Mouse (Mus musculus): ENCODE measurements around the gene Rgl1. TPM values are rescaled to one million over a fixed set of nuclear protein-coding genes. Genes with fewer than 3 reads are reported as not detected.
A peak's percentile ranks its signal among the peaks of the same experiment; 100 is the strongest.

The Rgl1 gene
- total and polyA plus RNA-seq, 2 experiments from 2014 or later, result 22.5 to 27.8 TPM

DNA sequence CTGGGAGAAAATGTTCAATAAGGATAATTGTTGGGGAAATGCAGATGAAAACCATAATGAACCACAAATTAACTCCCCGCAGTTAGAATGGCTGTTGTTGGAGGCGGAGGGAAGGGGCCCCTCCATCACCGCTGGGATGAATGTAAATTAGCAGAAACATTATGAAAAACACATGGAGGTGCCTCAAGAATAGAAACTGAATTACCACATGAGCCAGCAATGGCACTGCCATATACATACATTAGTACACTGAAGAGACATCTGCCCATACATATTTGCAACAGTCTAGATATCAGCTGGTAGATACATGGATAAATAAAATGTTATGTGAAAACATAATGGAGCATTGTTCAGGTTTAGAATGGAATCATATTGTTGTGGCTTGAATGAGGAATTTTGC, 51.7 kb downstream of the Rgl1 start:
- WGBS, result 20% methylated on average over 3 of the region's 3 CpGs
- DNase-seq (no peak), ATAC-seq (no peak)
- Histone ChIP-seq H3K9me3 (ENCODE audit: low read length) (no peaks in the 10 kb centered on the region), H3K27me3 (ENCODE audit: insufficient read depth, low read length) (no peaks in the 10 kb centered on the region), H3K9ac (no peak overlapping the region), H3K4me2 (ENCODE audit: low read depth) (no peak overlapping the region), H3K4me1 (ENCODE audit: insufficient read depth) (no peaks in the 10 kb centered on the region), H3K4me3 (ENCODE audit: low read depth, low read length) (no peak overlapping the region), H3K36me3 (ENCODE audit: insufficient read depth) (no peaks in the 10 kb centered on the region), H3K27ac (ENCODE audit: low read depth, low read length) (no peak overlapping the region)
- no peak for TF ChIP-seq CTCF (IDR thresholded peaks at IDR 0.05; ENCODE audit: low read depth)

DNA sequence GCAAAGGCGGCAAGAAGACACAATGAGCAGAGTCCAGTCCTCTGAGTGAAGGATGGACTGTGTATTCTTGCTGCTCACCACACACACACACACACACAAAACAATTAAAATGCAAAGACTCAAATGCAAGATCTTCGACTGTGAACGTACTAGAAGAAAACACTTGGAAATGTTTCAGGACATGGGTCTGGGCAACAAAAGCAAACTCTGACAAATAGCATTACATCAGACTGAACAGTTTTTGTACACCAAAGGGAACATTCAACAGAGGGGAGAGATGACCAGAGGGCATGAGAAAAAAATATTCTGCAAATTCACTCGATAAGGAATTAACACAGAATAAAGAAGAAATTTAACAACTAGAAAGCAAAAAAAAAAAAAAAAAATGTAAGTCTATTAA, 52.2 kb downstream of the Rgl1 start:
- no peaks in the 10 kb centered on the region for H3K27me3 ChIP-seq (ENCODE audit: insufficient read depth, low read length)
- no peak overlapping the region for H3K4me2 ChIP-seq (ENCODE audit: low read depth)
- DNase-seq (no peak), ATAC-seq (no peak)
- H3K4me1 ChIP-seq (ENCODE audit: insufficient read depth), result no peaks in the 10 kb centered on the region
- no peaks in the 10 kb centered on the region for H3K9me3 ChIP-seq (ENCODE audit: low read length)
- 36% methylated on average over 4 of the region's 4 CpGs for WGBS
- no peak overlapping the region for H3K9ac ChIP-seq
- no peaks in the 10 kb centered on the region for H3K36me3 ChIP-seq (ENCODE audit: insufficient read depth)
- TF ChIP-seq CTCF (IDR thresholded peaks at IDR 0.05; ENCODE audit: low read depth), result no peak
- no peak overlapping the region for H3K27ac ChIP-seq (ENCODE audit: low read depth, low read length)
- H3K4me3 ChIP-seq (ENCODE audit: low read depth, low read length), result no peak overlapping the region

- Histone ChIP-seq H3K27ac (ENCODE audit: low read depth, low read length) (no peak overlapping the region), H3K27me3 (ENCODE audit: insufficient read depth, low read length) (no peaks in the 10 kb centered on the region), H3K9ac (no peak overlapping the region), H3K4me2 (ENCODE audit: low read depth) (no peak overlapping the region), H3K36me3 (ENCODE audit: insufficient read depth) (no peaks in the 10 kb centered on the region), H3K4me3 (ENCODE audit: low read depth, low read length) (no peak overlapping the region), H3K9me3 (ENCODE audit: low read length) (no peaks in the 10 kb centered on the region), H3K4me1 (ENCODE audit: insufficient read depth) (no peaks in the 10 kb centered on the region)
- no peak for TF ChIP-seq CTCF (IDR thresholded peaks at IDR 0.05; ENCODE audit: low read depth)
- WGBS, result 84% methylated on average over 4 of the region's 4 CpGs
- DNase-seq, result no peak
- ATAC-seq, result no peak
These were observed 55.1 kb downstream of the Rgl1 start for GRCm38 (mm10) chr1:152711037-152711436.

GRCm38 (mm10) chr1:152707560-152707959, 58.6 kb downstream of the Rgl1 start:
- no peaks in the 10 kb centered on the region for H3K9me3 ChIP-seq (ENCODE audit: low read length)
- ATAC-seq (no peak), DNase-seq (no peak)
- H3K27me3 ChIP-seq (ENCODE audit: insufficient read depth, low read length), result no peaks in the 10 kb centered on the region
- H3K4me2 ChIP-seq (ENCODE audit: low read depth), result no peak overlapping the region
- H3K36me3 ChIP-seq (ENCODE audit: insufficient read depth), result no peaks in the 10 kb centered on the region
- no peak overlapping the region for H3K4me3 ChIP-seq (ENCODE audit: low read depth, low read length)
- H3K27ac ChIP-seq (ENCODE audit: low read depth, low read length), result no peak overlapping the region
- H3K4me1 ChIP-seq (ENCODE audit: insufficient read depth), result no peaks in the 10 kb centered on the region
- WGBS, result 93% methylated on average over 2 of the region's 2 CpGs
- H3K9ac ChIP-seq, result no peak overlapping the region
- TF ChIP-seq CTCF (IDR thresholded peaks at IDR 0.05; ENCODE audit: low read depth), result no peak

DNA sequence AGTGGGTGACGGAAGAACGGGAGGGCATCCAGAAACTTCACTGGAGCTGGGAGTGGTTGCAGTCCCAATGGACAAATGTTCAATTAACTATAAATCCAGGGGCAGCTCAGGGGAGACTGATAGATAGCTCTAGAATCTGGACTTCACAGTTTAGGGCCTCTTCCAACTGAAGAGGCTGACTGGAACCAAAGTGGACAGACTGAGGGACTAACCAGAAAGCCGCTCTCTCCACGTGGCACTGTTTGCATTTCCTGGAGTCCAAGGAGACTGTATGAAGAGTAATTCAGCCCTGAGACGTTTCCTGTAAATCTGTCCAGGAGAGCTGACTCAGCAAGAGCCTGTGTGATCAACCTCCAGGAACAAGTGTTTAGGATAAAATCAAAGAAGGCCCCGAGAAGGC, 62.2 kb downstream of the Rgl1 start:
- no peaks in the 10 kb centered on the region for H3K9me3 ChIP-seq (ENCODE audit: low read length)
- no peaks in the 10 kb centered on the region for H3K27me3 ChIP-seq (ENCODE audit: insufficient read depth, low read length)
- DNase-seq, result no peak
- H3K4me1 ChIP-seq (ENCODE audit: insufficient read depth), result no peaks in the 10 kb centered on the region
- H3K27ac ChIP-seq (ENCODE audit: low read depth, low read length), result no peak overlapping the region
- WGBS, result 71% methylated on average over 6 of the region's 6 CpGs
- TF ChIP-seq CTCF (IDR thresholded peaks at IDR 0.05; ENCODE audit: low read depth), result no peak
- no peak overlapping the region for H3K4me2 ChIP-seq (ENCODE audit: low read depth)
- no peak overlapping the region for H3K9ac ChIP-seq
- no peaks in the 10 kb centered on the region for H3K36me3 ChIP-seq (ENCODE audit: insufficient read depth)
- no peak overlapping the region for H3K4me3 ChIP-seq (ENCODE audit: low read depth, low read length)
- no peak for ATAC-seq

- no peak overlapping the region for H3K4me2 ChIP-seq (ENCODE audit: low read depth)
- no peak overlapping the region for H3K4me3 ChIP-seq (ENCODE audit: low read depth, low read length)
- no peaks in the 10 kb centered on the region for H3K27me3 ChIP-seq (ENCODE audit: insufficient read depth, low read length)
- no peaks in the 10 kb centered on the region for H3K4me1 ChIP-seq (ENCODE audit: insufficient read depth)
- no peaks in the 10 kb centered on the region for H3K9me3 ChIP-seq (ENCODE audit: low read length)
- H3K27ac ChIP-seq (ENCODE audit: low read depth, low read length), result no peak overlapping the region
- peak; percentile 32 for ATAC-seq
- H3K9ac ChIP-seq, result no peak overlapping the region
- DNase-seq, result no peak
- H3K36me3 ChIP-seq (ENCODE audit: insufficient read depth), result no peaks in the 10 kb centered on the region
- 31% methylated on average over 6 of the region's 6 CpGs for WGBS
- TF ChIP-seq CTCF (IDR thresholded peaks at IDR 0.05; ENCODE audit: low read depth), result no peak
These were observed 63.2 kb downstream of the Rgl1 start for GRCm38 (mm10) chr1:152702920-152703319.

DNA sequence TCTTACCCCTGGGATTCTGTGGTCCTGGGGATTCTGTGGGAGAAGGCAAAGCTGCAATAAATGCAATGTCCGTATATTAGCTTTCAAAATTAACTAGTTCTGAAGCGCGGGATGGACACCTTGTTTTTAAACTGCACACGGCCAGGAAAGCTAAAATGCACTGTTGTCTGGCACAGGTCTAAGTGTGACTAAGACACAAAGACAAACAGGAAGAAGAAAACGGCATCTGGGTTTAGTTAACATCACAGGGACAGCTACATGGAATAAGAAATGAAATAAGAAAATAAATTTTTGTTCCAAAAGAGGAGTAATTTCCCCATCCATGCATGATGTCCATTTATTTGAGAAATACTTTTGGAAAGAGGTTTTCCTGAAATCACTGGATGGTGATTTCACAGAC, 65.1 kb downstream of the Rgl1 start:
- no peak for DNase-seq
- Histone ChIP-seq H3K9ac (no peak overlapping the region), H3K36me3 (ENCODE audit: insufficient read depth) (no peaks in the 10 kb centered on the region), H3K27ac (ENCODE audit: low read depth, low read length) (no peak overlapping the region), H3K9me3 (ENCODE audit: low read length) (no peaks in the 10 kb centered on the region), H3K27me3 (ENCODE audit: insufficient read depth, low read length) (no peaks in the 10 kb centered on the region), H3K4me1 (ENCODE audit: insufficient read depth) (no peaks in the 10 kb centered on the region), H3K4me2 (ENCODE audit: low read depth) (no peak overlapping the region), H3K4me3 (ENCODE audit: low read depth, low read length) (no peak overlapping the region)
- WGBS, result 92% methylated on average over 5 of the region's 5 CpGs
- ATAC-seq, result no peak
- TF ChIP-seq CTCF (IDR thresholded peaks at IDR 0.05; ENCODE audit: low read depth), result no peak

- WGBS, result 78% methylated on average over 3 of the region's 3 CpGs
These were observed 68.8 kb downstream of the Rgl1 start for GRCm38 (mm10) chr1:152697341-152697740.

More at GRCm38 (mm10) chr1:152697341-152697740, 68.8 kb downstream of the Rgl1 start:
- Histone ChIP-seq H3K9ac (no peak overlapping the region), H3K4me1 (ENCODE audit: insufficient read depth) (no peaks in the 10 kb centered on the region), H3K27ac (ENCODE audit: low read depth, low read length) (no peak overlapping the region), H3K36me3 (ENCODE audit: insufficient read depth) (no peaks in the 10 kb centered on the region), H3K9me3 (ENCODE audit: low read length) (no peaks in the 10 kb centered on the region), H3K4me2 (ENCODE audit: low read depth) (no peak overlapping the region), H3K4me3 (ENCODE audit: low read depth, low read length) (no peak overlapping the region), H3K27me3 (ENCODE audit: insufficient read depth, low read length) (no peaks in the 10 kb centered on the region)
- ATAC-seq, result no peak
- no peak for TF ChIP-seq CTCF (IDR thresholded peaks at IDR 0.05; ENCODE audit: low read depth)
- no peak for DNase-seq

Data from forebrain, postnatal 0 days (tissue).